Mouse (Mus musculus): ENCODE measurements around the gene Mcm5. TPM values are rescaled to one million over a fixed set of nuclear protein-coding genes. Genes with fewer than 3 reads are reported as not detected.

The Mcm5 gene
- polyA plus RNA-seq, 1 experiment from 2014 or later = 327 TPM

DNA sequence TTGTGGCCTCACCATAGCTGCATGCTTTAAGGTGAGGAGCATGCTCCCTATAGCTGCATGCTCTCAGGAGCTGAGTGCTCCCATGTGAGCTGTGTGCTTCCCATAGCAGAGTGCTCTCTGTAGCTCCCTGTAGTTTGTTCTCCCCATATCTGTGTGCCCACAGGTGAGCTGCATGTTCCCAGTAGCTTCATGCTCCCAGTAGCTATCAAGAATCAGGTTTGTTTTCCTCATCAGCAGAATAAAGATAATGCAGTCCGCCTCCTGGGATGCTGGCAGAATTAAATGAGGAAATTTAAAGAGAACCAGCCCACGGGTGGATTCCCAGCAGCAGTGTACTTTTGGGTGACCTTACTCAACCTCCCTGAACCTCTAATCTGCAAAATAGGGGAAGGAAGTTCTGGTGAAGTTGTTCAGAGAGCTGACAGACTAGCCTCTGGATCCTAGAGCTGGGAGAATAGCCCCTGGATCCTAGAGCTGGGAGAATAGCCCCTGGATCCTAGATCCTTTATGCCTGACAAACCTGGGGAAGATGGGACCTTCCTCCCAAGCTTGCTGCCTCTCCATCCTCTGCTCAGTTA is 43.2 kb downstream of the Mcm5 start:
- Histone ChIP-seq H3K27me3 (ENCODE audit: low read depth, poor library complexity, severe bottlenecking) (no peaks in the 10 kb centered on the region), H3K9me3 (replicated peaks) (no peaks in the 10 kb centered on the region), H3K27ac (replicated peaks) (no peak overlapping the region), H3K4me3 (no peak overlapping the region), H3K4me1 (peaks cover 3% of the 10 kb centered on the region), H3K36me3 (no peaks in the 10 kb centered on the region)
- WGBS = 77% methylated on average over 2 of the region's 2 CpGs
- DNase-seq (ENCODE audit: low spot score) = no peak

DNA sequence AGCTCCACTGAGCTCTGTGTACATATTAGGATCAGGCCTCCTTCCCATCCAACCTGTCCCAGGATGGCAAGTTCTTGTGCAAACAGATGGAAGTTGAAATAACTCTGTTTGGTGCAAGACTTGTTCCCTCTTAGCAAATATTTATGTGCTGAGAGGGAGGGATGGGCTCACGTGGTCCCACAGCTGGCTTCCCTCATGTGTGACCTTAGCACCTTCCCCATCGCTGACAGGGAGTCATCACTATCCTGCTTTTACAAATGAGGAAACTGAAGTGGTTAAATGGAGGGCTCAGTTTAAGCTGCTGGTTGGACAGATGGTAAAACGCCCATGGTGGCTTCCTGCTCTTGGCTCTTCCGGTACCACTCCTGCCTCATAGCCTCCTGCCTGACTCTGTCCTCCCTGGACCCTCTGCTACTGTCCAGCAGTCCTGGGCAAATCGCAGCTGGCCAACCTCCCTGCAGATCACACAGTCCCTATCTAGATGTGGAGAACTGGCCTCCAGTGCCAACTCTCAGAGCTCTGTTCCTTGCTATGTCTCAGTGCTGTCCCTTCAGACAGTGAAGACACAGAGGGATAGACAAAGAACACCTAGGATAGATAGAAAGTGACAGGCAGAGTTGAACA is 45.6 kb downstream of the Mcm5 start:
- H3K27ac ChIP-seq (replicated peaks) = no peak overlapping the region
- H3K4me3 ChIP-seq = no peak overlapping the region
- WGBS = 90% methylated on average over 5 of the region's 5 CpGs
- H3K36me3 ChIP-seq = no peaks in the 10 kb centered on the region
- no peaks in the 10 kb centered on the region for H3K27me3 ChIP-seq (ENCODE audit: low read depth, poor library complexity, severe bottlenecking)
- peaks cover 6% of the 10 kb centered on the region for H3K4me1 ChIP-seq
- H3K9me3 ChIP-seq (replicated peaks) = no peaks in the 10 kb centered on the region
- DNase-seq (ENCODE audit: low spot score) = no peak

DNA sequence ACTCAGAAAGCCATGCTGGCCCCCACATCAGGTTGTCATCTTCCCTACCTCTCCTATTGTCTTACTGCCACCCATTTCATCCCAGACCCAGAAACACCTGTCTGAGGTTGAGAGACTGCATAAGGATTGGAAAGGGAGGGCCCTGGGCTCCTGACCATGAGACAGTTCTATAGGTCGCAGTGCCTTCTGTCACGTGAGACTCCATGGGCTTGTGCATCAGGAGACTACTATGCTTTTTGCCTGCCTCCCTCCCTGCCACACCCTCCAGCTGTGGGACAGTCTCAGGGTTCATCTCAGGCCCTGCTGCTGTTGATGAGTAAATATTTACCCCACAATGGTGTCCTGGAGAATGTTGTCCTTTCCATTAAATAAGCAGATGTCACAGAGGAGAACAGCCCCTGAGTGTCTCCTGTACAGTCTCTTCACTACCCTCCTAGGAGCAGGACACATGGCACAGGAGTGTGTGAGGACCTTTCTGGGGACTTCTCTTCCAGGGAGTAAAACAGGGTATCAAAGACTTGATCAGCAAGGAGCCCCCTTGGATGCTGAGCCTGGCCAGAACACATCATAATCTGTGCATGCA is 46.5 kb downstream of the Mcm5 start:
- no peaks in the 10 kb centered on the region for H3K36me3 ChIP-seq
- WGBS = 72% methylated on average over 2 of the region's 2 CpGs

DNA sequence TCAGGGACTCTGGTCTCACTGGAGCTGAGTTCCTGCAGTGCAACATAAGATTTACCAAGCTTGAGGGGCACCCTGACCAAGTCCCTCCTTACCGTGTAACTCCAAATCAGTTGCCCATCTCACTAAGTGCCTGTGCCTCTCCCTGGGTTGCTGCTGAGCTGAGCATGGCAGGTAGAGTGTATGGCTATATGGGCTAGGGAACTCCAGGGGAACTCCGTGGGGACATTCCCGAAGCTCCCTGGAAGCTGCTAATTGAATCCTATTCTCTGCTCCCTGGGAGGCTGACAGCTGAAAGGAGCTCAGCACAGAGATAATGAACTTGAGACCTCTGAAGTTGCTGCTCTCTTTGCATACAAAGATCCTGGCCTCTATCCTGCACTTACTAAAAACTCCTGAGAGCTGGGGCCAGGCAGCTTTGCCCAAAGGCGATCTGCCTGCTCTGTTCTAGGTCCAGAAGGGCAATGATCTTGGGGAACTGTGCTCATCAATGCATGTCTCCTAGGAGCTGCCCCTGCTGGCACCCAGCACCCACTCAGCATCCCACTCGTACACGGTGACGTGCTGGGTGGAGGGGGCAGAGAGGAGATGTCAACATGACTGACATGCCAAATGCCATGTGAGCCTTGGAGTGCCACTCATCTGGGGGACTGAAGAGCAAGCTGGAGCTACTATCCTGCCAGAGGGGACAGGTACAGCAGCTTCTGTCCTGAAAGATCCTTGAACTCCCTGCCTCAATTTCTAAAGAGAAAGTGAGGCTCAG is 48.3 kb downstream of the Mcm5 start:
- no peak overlapping the region for H3K4me3 ChIP-seq
- 47% methylated on average over 7 of the region's 7 CpGs for WGBS

More for the DNA sequence above, 46.5 kb downstream of the Mcm5 start:
- no peak for DNase-seq (ENCODE audit: low spot score)
- no peaks in the 10 kb centered on the region for H3K27me3 ChIP-seq (ENCODE audit: low read depth, poor library complexity, severe bottlenecking)
- no peaks in the 10 kb centered on the region for H3K9me3 ChIP-seq (replicated peaks)
- H3K4me1 ChIP-seq = peaks cover 6% of the 10 kb centered on the region
- H3K27ac ChIP-seq (replicated peaks) = no peak overlapping the region
- H3K4me3 ChIP-seq = no peak overlapping the region

DNA sequence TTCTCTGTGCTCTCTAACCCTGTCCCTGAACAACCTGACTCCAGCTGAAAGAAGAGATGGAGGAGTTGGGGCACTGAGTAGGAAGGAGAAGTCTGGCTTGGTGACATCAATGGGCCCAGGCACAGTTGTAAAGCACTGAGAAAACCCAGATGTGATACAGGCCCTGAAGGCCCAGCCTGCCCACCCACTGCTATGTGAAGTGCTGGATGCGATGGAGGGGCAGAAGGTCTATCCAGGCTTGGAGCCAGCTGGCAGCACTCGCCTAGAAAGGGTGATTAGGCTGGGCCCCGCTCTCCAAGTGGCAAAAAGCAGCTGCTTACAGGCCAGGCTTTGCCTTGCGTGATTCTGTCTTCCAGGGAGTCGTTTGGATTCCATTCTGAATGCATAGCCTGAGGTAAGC is 60.0 kb downstream of the Mcm5 start:
- 87% methylated on average over 5 of the region's 5 CpGs for WGBS
- Histone ChIP-seq H3K36me3 (no peaks in the 10 kb centered on the region), H3K4me3 (no peak overlapping the region), H3K4me1 (no peaks in the 10 kb centered on the region), H3K27me3 (ENCODE audit: low read depth, poor library complexity, severe bottlenecking) (no peaks in the 10 kb centered on the region), H3K9me3 (replicated peaks) (no peaks in the 10 kb centered on the region), H3K27ac (replicated peaks) (no peak overlapping the region)
- DNase-seq (ENCODE audit: low spot score) = no peak

More for the DNA sequence above, 48.3 kb downstream of the Mcm5 start:
- Histone ChIP-seq H3K9me3 (replicated peaks) (no peaks in the 10 kb centered on the region), H3K27me3 (ENCODE audit: low read depth, poor library complexity, severe bottlenecking) (no peaks in the 10 kb centered on the region), H3K4me1 (peaks cover 6% of the 10 kb centered on the region), H3K27ac (replicated peaks) (no peak overlapping the region), H3K36me3 (no peaks in the 10 kb centered on the region)
- no peak for DNase-seq (ENCODE audit: low spot score)

GRCm38 (mm10) chr8:75172009-75172685 is 62.8 kb downstream of the Mcm5 start:
- no peak for DNase-seq (ENCODE audit: low spot score)
- no peaks in the 10 kb centered on the region for H3K9me3 ChIP-seq (replicated peaks)
- H3K27ac ChIP-seq (replicated peaks) = no peak overlapping the region
- no peaks in the 10 kb centered on the region for H3K27me3 ChIP-seq (ENCODE audit: low read depth, poor library complexity, severe bottlenecking)
- 82% methylated on average over 6 of the region's 6 CpGs for WGBS
- H3K4me3 ChIP-seq = no peak overlapping the region
- H3K4me1 ChIP-seq = no peaks in the 10 kb centered on the region
- H3K36me3 ChIP-seq = no peaks in the 10 kb centered on the region

Other genes starting within 250 kb of the Mcm5 start
- gene Isx, start 236.4 kb upstream of the Mcm5 start, polyA plus RNA-seq (2016; fragmentation: Nextera tagmentation; extraction: Ambion mirVana) = not detected in 2 replicates
- gene Hmgxb4, start 116.2 kb upstream of the Mcm5 start, polyA plus RNA-seq (2016; fragmentation: Nextera tagmentation; extraction: Ambion mirVana) = 39.1 and 45.6 TPM in 2 replicates
- 31.3 and 33.9 TPM in 2 replicates for gene Tom1, start 75.9 kb upstream of the Mcm5 start, polyA plus RNA-seq (2016; fragmentation: Nextera tagmentation; extraction: Ambion mirVana)
- gene Hmox1, start 15.9 kb upstream of the Mcm5 start, polyA plus RNA-seq (2016; fragmentation: Nextera tagmentation; extraction: Ambion mirVana) = 20.5 and 21.0 TPM in 2 replicates
- gene Rasd2, start 104.4 kb downstream of the Mcm5 start, polyA plus RNA-seq (2016; fragmentation: Nextera tagmentation; extraction: Ambion mirVana) = 0.09 and 0.32 TPM in 2 replicates

Data from midbrain, embryonic 10.5 days (tissue).